Mouse (Mus musculus): ENCODE measurements around the gene Lonp2. TPM values are rescaled to one million over a fixed set of nuclear protein-coding genes. Genes with fewer than 3 reads are reported as not detected.
A peak's percentile ranks its signal among the peaks of the same experiment; 100 is the strongest.

Gene Lonp2
- total RNA-seq, 2 experiments from 2014 or later, result 47.0 to 47.7 TPM

GRCm38 (mm10) chr8:86745221-86745934 is 121.5 kb downstream of the Lonp2 start, which contains the start of the genes Gm10638 and Siah1a:
Gene Gm10638 (plus strand): TSS chr8:86745699.
Gene Siah1a (minus strand): TSS chr8:86745934.
- peak; percentile 49 for ATAC-seq (replicated peaks; ENCODE audit: poor library complexity)

GRCm38 (mm10) chr8:86745935-86746441 is 122.1 kb downstream of the Lonp2 start:
- ATAC-seq (replicated peaks; ENCODE audit: poor library complexity), result peak; percentile 78

- ATAC-seq (replicated peaks; ENCODE audit: poor library complexity), result peak; percentile 22; the same call in 1 of the 2 replicates
Measured at GRCm38 (mm10) chr8:86746511-86746910, 122.7 kb downstream of the Lonp2 start.

- no peak for ATAC-seq (replicated peaks; ENCODE audit: poor library complexity)
Measured at GRCm38 (mm10) chr8:86749842-86750241, 126.0 kb downstream of the Lonp2 start.

GRCm38 (mm10) chr8:86756948-86757733 is 133.3 kb downstream of the Lonp2 start:
- peak; percentile 37 for ATAC-seq (replicated peaks; ENCODE audit: poor library complexity)

GRCm38 (mm10) chr8:86758651-86759050 is 134.8 kb downstream of the Lonp2 start:
- ATAC-seq (replicated peaks; ENCODE audit: poor library complexity), result peak; percentile 15

GRCm38 (mm10) chr8:86759090-86759491 is 135.2 kb downstream of the Lonp2 start:
- peak; percentile 86 for ATAC-seq (replicated peaks; ENCODE audit: poor library complexity)

- ATAC-seq (replicated peaks; ENCODE audit: poor library complexity), result no peak
Measured at GRCm38 (mm10) chr8:86760746-86761145, 136.9 kb downstream of the Lonp2 start.

- ATAC-seq (replicated peaks; ENCODE audit: poor library complexity), result no peak
Measured at GRCm38 (mm10) chr8:86762806-86763205, 139.0 kb downstream of the Lonp2 start.

- ATAC-seq (replicated peaks; ENCODE audit: poor library complexity), result peak; percentile 88
Measured at GRCm38 (mm10) chr8:86765155-86765554, 141.3 kb downstream of the Lonp2 start.

- no peak for ATAC-seq (replicated peaks; ENCODE audit: poor library complexity)
Measured at GRCm38 (mm10) chr8:86765669-86766068, 141.8 kb downstream of the Lonp2 start.

- ATAC-seq (replicated peaks; ENCODE audit: poor library complexity), result peak; percentile 71
Measured at GRCm38 (mm10) chr8:86766548-86767211, 142.8 kb downstream of the Lonp2 start.

GRCm38 (mm10) chr8:86768499-86768898 is 144.7 kb downstream of the Lonp2 start:
- ATAC-seq (replicated peaks; ENCODE audit: poor library complexity), result no peak

GRCm38 (mm10) chr8:86769945-86770715 is 146.3 kb downstream of the Lonp2 start:
- no peak for ATAC-seq (replicated peaks; ENCODE audit: poor library complexity)

Other genes with a start within 250 kb of the Lonp2 start
- gene Abcc12, start 43.4 kb upstream of the Lonp2 start, total RNA-seq (2015), result not detected in 2 replicates
- not detected in 2 replicates for gene Abcc12, start 43.4 kb upstream of the Lonp2 start, total RNA-seq (2017)
- gene Gm10638, start 121.7 kb downstream of the Lonp2 start, total RNA-seq (2015), result 0.17 TPM in 1 of 2 replicates, not detected in the other
- gene Gm10638, start 121.7 kb downstream of the Lonp2 start, total RNA-seq (2017), result 0.42 TPM in 1 of 2 replicates, not detected in the other
- gene Siah1a, start 121.9 kb downstream of the Lonp2 start, total RNA-seq (2015), result 15.6 and 17.4 TPM in 2 replicates
- gene Siah1a, start 121.9 kb downstream of the Lonp2 start, total RNA-seq (2017), result 17.4 and 19.9 TPM in 2 replicates